Mouse (Mus musculus) C2C12 (cell line): Measurements from ENCODE around the gene Ccdc158. TPM values are rescaled to one million over a fixed set of nuclear protein-coding genes. Genes with fewer than 3 reads are reported as not detected.

ENCODE experiments used
- H3K27me3 ChIP-seq: one replicate; pipeline ENCODE4 v1.6.1; 2011; ENCODE audit not compliant: control insufficient read depth, insufficient read depth, insufficient read length
- H3K36me3 ChIP-seq: one replicate; pipeline ENCODE4 v1.6.1; 2011; ENCODE audit not compliant: control insufficient read depth, insufficient read depth
- H3K4me3 ChIP-seq: one replicate; pipeline ENCODE4 v1.5.1; 2011; ENCODE audit warnings: mild to moderate bottlenecking, control low read depth; ENCODE audit not compliant: poor library complexity, insufficient read depth, severe bottlenecking
- H3K79me2 ChIP-seq: one replicate; pipeline ENCODE4 v1.6.1; 2011; ENCODE audit not compliant: control insufficient read depth, insufficient read depth
- H3K79me3 ChIP-seq: one replicate; pipeline ENCODE4 v1.6.1; 2011; ENCODE audit warnings: low read depth, control low read depth
- H3ac ChIP-seq: one replicate; pipeline ENCODE3; 2011; ENCODE audit warnings: low read depth; ENCODE audit not compliant: control insufficient read depth, insufficient read length
- CEBPB ChIP-seq: IDR thresholded peaks from one replicate; pipeline ENCODE4 v1.6.1; 2011; ENCODE audit warnings: low read depth, mild to moderate bottlenecking, control low read depth, moderate library complexity
- CTCF ChIP-seq: IDR thresholded peaks from one replicate; pipeline ENCODE4 v1.5.1; 2011; ENCODE audit not compliant: control insufficient read depth, insufficient read depth, insufficient read length
- FOSL1 ChIP-seq: IDR thresholded peaks from one replicate; pipeline ENCODE4 v1.8.0; 2011; ENCODE audit warnings: mild to moderate bottlenecking, low read length; ENCODE audit not compliant: poor library complexity, insufficient read depth, severe bottlenecking
- MAX ChIP-seq: IDR thresholded peaks from one replicate; pipeline ENCODE4 v1.6.1; 2011; ENCODE audit warnings: mild to moderate bottlenecking, control low read depth
- MYOD1 ChIP-seq: IDR thresholded peaks from one replicate; pipeline ENCODE4 v1.6.1; 2011; ENCODE audit warnings: low read depth; ENCODE audit not compliant: control insufficient read depth, insufficient read length
- MYOG ChIP-seq: IDR thresholded peaks from one replicate; pipeline ENCODE4 v1.6.1; 2011; ENCODE audit not compliant: control insufficient read depth, insufficient read length; ENCODE audit errors: extremely low read depth
- USF1 ChIP-seq: IDR thresholded peaks from one replicate; pipeline ENCODE4 v1.6.1; 2011; ENCODE audit warnings: low read depth, mild to moderate bottlenecking, control low read depth, moderate library complexity
- polyA plus RNA-seq: library from polyadenylated mRNA; unstranded; fragments of >200 nt; fragmentation: generic; extraction: Trizol; gene quantifications from one replicate; pipeline ENCODE4 v1.2.1, GENCODE M21; 2012; ENCODE audit warnings: missing spikeins

Gene Ccdc158
- polyA plus RNA-seq, 1 experiment = not detected

DNA sequence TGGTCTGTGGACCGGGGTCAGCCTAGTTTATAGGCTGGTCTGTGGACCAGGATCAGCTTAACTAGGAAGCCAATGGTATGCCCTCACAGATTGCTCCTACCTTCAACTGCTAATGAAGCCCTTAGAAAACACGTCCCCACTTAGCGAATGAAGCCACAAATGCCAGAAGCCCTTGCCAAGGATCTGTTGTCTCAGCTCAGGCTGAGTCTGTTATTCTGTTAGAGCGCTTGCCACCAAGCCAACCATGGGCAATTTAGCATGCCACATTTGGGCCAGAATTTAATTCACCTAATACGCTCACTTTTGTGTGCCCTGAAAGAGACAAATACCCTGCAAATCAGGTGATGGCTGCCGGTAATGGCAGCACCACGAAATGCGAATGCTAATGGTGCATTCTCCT, 28.6 kb upstream of the Ccdc158 start:
- Histone ChIP-seq H3K27me3 (peaks cover 6% of the 10 kb centered on the region), H3K4me3 (no peak overlapping the region), H3ac (no peak overlapping the region), H3K79me3 (no peaks in the 10 kb centered on the region), H3K79me2 (no peaks in the 10 kb centered on the region), H3K36me3 (no peaks in the 10 kb centered on the region)
- no peak for TF ChIP-seq MYOD1
- TF ChIP-seq CTCF = no peak
- TF ChIP-seq MYOG = no peak
- no peak for TF ChIP-seq USF1
- TF ChIP-seq FOSL1 = no peak
- TF ChIP-seq MAX = no peak
- TF ChIP-seq CEBPB = no peak

GRCm38 (mm10) chr5:92701750-92702149, 26.7 kb upstream of the Ccdc158 start:
- H3K79me2 ChIP-seq = no peaks in the 10 kb centered on the region
- no peaks in the 10 kb centered on the region for H3K79me3 ChIP-seq
- no peaks in the 10 kb centered on the region for H3K36me3 ChIP-seq
- no peak for TF ChIP-seq MYOD1
- no peak for TF ChIP-seq MAX
- no peak for TF ChIP-seq FOSL1
- no peak for TF ChIP-seq CTCF
- no peak for TF ChIP-seq CEBPB
- TF ChIP-seq MYOG = no peak
- no peak for TF ChIP-seq USF1
- H3ac ChIP-seq = no peak overlapping the region
- peaks cover 6% of the 10 kb centered on the region for H3K27me3 ChIP-seq
- no peak overlapping the region for H3K4me3 ChIP-seq

GRCm38 (mm10) chr5:92698837-92699529, 23.9 kb upstream of the Ccdc158 start:
- no peak overlapping the region for H3K4me3 ChIP-seq
- no peaks in the 10 kb centered on the region for H3K79me2 ChIP-seq

DNA sequence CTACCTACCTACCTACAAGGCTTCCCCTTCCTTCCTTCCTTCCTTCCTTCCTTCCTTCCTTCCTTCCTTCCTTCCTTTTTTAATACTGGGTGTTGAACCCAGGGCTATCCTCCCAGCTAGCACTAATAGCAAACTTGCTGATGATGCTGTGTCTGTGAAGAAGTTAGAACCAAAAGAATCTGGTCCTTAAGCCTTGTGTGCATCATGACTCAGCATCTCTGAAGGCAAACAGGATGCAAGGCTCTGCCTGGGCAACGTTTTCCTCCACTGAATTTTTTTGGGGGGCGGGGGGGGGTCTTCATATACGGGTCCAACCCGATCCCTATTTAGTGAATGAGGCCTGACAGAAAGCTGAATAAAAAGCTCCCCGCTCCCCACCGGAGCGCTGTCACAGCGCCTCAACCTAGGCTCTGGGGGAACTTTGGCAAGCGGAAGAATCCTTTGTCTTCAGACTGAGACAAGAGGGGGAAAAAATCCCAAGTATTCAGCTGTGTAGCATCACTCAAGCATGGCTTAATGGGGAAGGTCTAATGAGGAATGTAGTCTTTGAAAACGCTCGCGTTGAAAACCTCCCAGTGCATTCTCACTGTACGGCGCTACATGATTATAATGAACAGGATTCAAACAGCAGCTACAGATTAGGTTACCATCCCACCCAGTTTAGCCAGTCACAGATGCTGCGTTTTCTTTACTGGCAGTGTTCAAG, 23.2 kb upstream of the Ccdc158 start:
- no peak for TF ChIP-seq MYOD1
- Histone ChIP-seq H3K36me3 (no peaks in the 10 kb centered on the region), H3ac (no peak overlapping the region), H3K27me3 (no peaks in the 10 kb centered on the region), H3K79me3 (no peaks in the 10 kb centered on the region), H3K4me3 (no peak overlapping the region), H3K79me2 (no peaks in the 10 kb centered on the region)

More at GRCm38 (mm10) chr5:92698837-92699529, 23.9 kb upstream of the Ccdc158 start:
- Histone ChIP-seq H3K36me3 (no peaks in the 10 kb centered on the region), H3K79me3 (no peaks in the 10 kb centered on the region), H3ac (no peak overlapping the region), H3K27me3 (peaks cover 5% of the 10 kb centered on the region)
- TF ChIP-seq MAX (no peak), CTCF (no peak), MYOD1 (no peak), FOSL1 (no peak), USF1 (no peak), MYOG (no peak), CEBPB (no peak)

GRCm38 (mm10) chr5:92694316-92694995, 19.4 kb upstream of the Ccdc158 start:
- no peak overlapping the region for H3ac ChIP-seq
- no peaks in the 10 kb centered on the region for H3K27me3 ChIP-seq
- TF ChIP-seq MYOG (no peak), MYOD1 (no peak)
- no peaks in the 10 kb centered on the region for H3K79me3 ChIP-seq
- no peaks in the 10 kb centered on the region for H3K79me2 ChIP-seq
- H3K4me3 ChIP-seq = no peak overlapping the region
- H3K36me3 ChIP-seq = no peaks in the 10 kb centered on the region
